8 mouse cellular contexts compared by ENCODE assay signal in genomic region chr7:90040581-90041340, GRCm38 (mm10). TPM values are rescaled to one million over a fixed set of nuclear protein-coding genes. Genes with fewer than 3 reads are reported as not detected.
A peak's percentile ranks its signal among the peaks of the same experiment; 100 is the strongest.
DNase-seq lines count a peak whose midpoint lies in the region; ATAC-seq and TF ChIP-seq lines count a peak whose summit lies in the region.

No protein-coding gene starts in this region.

- ATAC-seq in activated CD4-positive, CD25-positive, alpha-beta regulatory T cell, adult 4 months, result no peak

- DNase-seq in layer of hippocampus, adult 2 months (ENCODE audit: low spot score in 2 of 2), result no peak
- no peak for DNase-seq in layer of hippocampus, postnatal 10 days (ENCODE audit: low spot score in 2 of 2)
- DNase-seq in gastrocnemius, adult 2 months, result peak; percentile 90
- peak; percentile 82 to 86 for DNase-seq in kidney, adult 8-10 months
- DNase-seq in lung, postnatal 25 days (ENCODE audit: low spot score), result peak; percentile 72
- no peak for DNase-seq in layer of hippocampus, adult 9-11 months
- no peak for DNase-seq in thymus, postnatal 25 days

- H3K4me3 ChIP-seq in layer of hippocampus, adult 2 months, result no peak overlapping the region
- no peak overlapping the region for H3K4me3 ChIP-seq in gastrocnemius, adult 2 months

- no peak for TF ChIP-seq CTCF in layer of hippocampus, adult 2 months (conservative IDR thresholded peaks at IDR 0.05)
- no peak for TF ChIP-seq CTCF in gastrocnemius, adult 2 months (IDR thresholded peaks at IDR 0.05)

- intact Hi-C loops in gastrocnemius, adult 2 months (cut with DNase I), result no loop called here

- H3K27ac ChIP-seq in layer of hippocampus, adult 2 months, result peak overlapping the region; percentile 47; the same call in 1 of the 2 replicates
- H3K27ac ChIP-seq in gastrocnemius, adult 2 months, result peak overlapping the region; percentile 86

RNA-seq across cellular contexts. Expression of gene Eed, which starts 60.0 kb away (rescaled TPM):
- 10 to 100 TPM; 37.2 to 42.2 TPM for total RNA-seq in layer of hippocampus, adult 2 months (2021)
- 10 to 100 TPM; 27.9 to 34.0 TPM for total RNA-seq in layer of hippocampus, postnatal 10 days (2021)
- total RNA-seq in gastrocnemius, adult 2 months (2021), result 10 to 100 TPM; 37.9 to 39.3 TPM
- polyA plus RNA-seq in activated CD4-positive, CD25-positive, alpha-beta regulatory T cell, adult 4 months (2017; shearing (Covaris generic)), result 10 to 100 TPM; 67.6 to 79.9 TPM

Comparison
In these comparisons a context has a peak if more than half of its experiments do, and no peak if none do; other contexts are left out.
1. DNase-seq: peak in gastrocnemius, adult 2 months (single experiment), kidney, adult 8-10 months (2 of 2) and lung, postnatal 25 days (single experiment); none in layer of hippocampus, adult 2 months (0 of 2), layer of hippocampus, postnatal 10 days (0 of 2), layer of hippocampus, adult 9-11 months (single experiment) and thymus, postnatal 25 days (single experiment).